Comparison of ENCODE assay signal across 25 mouse cellular contexts in the genomic region with DNA sequence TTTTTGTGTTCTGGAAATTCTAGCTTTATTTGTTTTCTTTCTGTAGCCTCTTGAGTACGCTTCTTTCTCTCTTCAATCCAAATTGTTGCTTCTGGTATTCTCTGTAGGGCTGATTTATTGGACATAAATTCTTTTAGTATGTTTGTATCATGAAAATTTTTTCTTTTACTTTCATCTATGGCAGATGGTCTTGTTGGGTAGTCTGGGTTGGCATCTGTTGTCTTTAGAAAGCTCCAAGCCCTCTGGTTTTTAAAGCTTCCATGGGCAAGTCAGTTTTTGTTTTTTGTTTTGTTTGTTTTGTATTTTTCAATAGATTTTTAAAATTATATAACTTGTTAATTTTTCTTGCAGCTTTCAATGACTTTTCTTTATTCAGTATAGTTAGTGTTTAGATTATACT.
"Had no signal": no experiment of that assay in that cellular context is flagged by ENCODE, and none has a peak within 500 bp of the region (broad histone marks: within the 10 kb centered on the region; RNA-seq: fewer than 3 reads in every experiment).

No protein-coding gene starts in this region.

- H3K27ac ChIP-seq: embryonic facial prominence, embryonic 10.5 days; embryonic facial prominence, embryonic 12.5 days; embryonic facial prominence, embryonic 13.5 days; embryonic facial prominence, embryonic 15.5 days; forebrain, embryonic 10.5 days; forebrain, embryonic 12.5 days; forebrain, embryonic 13.5 days; forebrain, embryonic 15.5 days; gastrocnemius, adult 2 months; heart, adult 2 months had no signal

- DNase-seq: cerebellum, adult 8-10 months; cerebellum, adult 9-10 months; cerebellum, adult 9-11 months; cerebellum, postnatal 10 days; cerebellum, postnatal 14 days; cerebellum, postnatal 25 days; cerebellum, postnatal 36 days; embryo, embryonic 11 days; forebrain, postnatal 0 days; gastrocnemius, adult 2 months; gastrocnemius, postnatal 10 days; gastrocnemius, postnatal 14 days; gastrocnemius, postnatal 25 days; gastrocnemius, postnatal 36 days; heart, adult 18-20 months; heart, adult 2 months had no signal

- H3K4me3 ChIP-seq: embryonic facial prominence, embryonic 10.5 days; embryonic facial prominence, embryonic 12.5 days; embryonic facial prominence, embryonic 13.5 days; embryonic facial prominence, embryonic 15.5 days; erythroblast, embryonic 14.5 days; forebrain, embryonic 10.5 days; forebrain, embryonic 12.5 days; forebrain, embryonic 13.5 days; forebrain, embryonic 15.5 days; gastrocnemius, adult 2 months; heart, adult 2 months had no signal
